Mouse (Mus musculus): ENCODE data around the gene Pik3c2g.

GRCm38 (mm10) chr6:139589854-139590253 lies 2.8 kb downstream of the Pik3c2g start:
- TF ChIP-seq CTCF (IDR thresholded peaks at IDR 0.05) (no peak), POLR2A (IDR thresholded peaks at IDR 0.05; ENCODE audit: insufficient read depth, low read depth, low read length) (no peak), EP300 (IDR thresholded peaks at IDR 0.05; ENCODE audit: insufficient read depth, low read depth, low read length) (no peak)
